Mouse (Mus musculus) hindbrain, embryonic 11.5 days (tissue): ENCODE data around the gene Rlbp1. TPM values are rescaled to one million over a fixed set of nuclear protein-coding genes. Genes with fewer than 3 reads are reported as not detected.

Source experiments
- ATAC-seq: fragments of 200-750 bp; cut with Nextera tagmentation; 2 replicates; pipeline ENCODE4 v1.8.0; 2017; ENCODE audit warnings: mild to moderate bottlenecking, moderate TSS enrichment, moderate library complexity; ENCODE audit not compliant: low FRiP score
- DNase-seq: peaks from one replicate; pipeline ENCODE4 v3.0.0-alpha.2; 2015; ENCODE audit warnings: low spot score
- H3K27ac ChIP-seq: fragments of 300-500 bp; sonication (generic); 2 replicates; pipeline ENCODE4 v1.5.1; 2014; ENCODE audit warnings: mild to moderate bottlenecking, low read depth, low read length
- H3K27me3 ChIP-seq: fragments of 300-500 bp; sonication (generic); 2 replicates; pipeline ENCODE4 v1.6.1; 2014; ENCODE audit warnings: mild to moderate bottlenecking, low read length, moderate library complexity, mixed read lengths; ENCODE audit not compliant: control insufficient read depth, insufficient read depth
- H3K36me3 ChIP-seq: fragments of 300-500 bp; sonication (generic); 2 replicates; pipeline ENCODE4 v1.6.1; 2014; ENCODE audit warnings: mild to moderate bottlenecking, low read length, moderate library complexity, mixed read lengths; ENCODE audit not compliant: control insufficient read depth, insufficient read depth
- H3K4me1 ChIP-seq: fragments of 300-500 bp; sonication (generic); replicated peaks from 2 replicates; pipeline ENCODE4 v1.6.1; 2014; ENCODE audit warnings: low read length, mixed read lengths; ENCODE audit not compliant: control insufficient read depth, insufficient read depth
- H3K4me2 ChIP-seq: fragments of 300-500 bp; sonication (generic); replicated peaks from 2 replicates; pipeline ENCODE4 v1.6.1; 2014; ENCODE audit warnings: mild to moderate bottlenecking, low read depth, low read length
- H3K4me3 ChIP-seq: fragments of 300-500 bp; sonication (generic); 2 replicates; pipeline ENCODE4 v1.5.1; 2014; ENCODE audit warnings: low read depth, low read length
- H3K9ac ChIP-seq: fragments of 300-500 bp; sonication (generic); 2 replicates; pipeline ENCODE4 v1.6.1; 2014; ENCODE audit warnings: low read depth, low read length
- H3K9me3 ChIP-seq: fragments of 300-500 bp; sonication (generic); 2 replicates; pipeline ENCODE4 v1.6.1; 2016; ENCODE audit warnings: low read length; ENCODE audit not compliant: control insufficient read depth
- WGBS: fragments of 180-500 bp; shearing (Covaris S2); extraction: QIAGEN DNeasy Blood & Tissue Kit; methylation state at CpG from one replicate; pipeline ENCODE4 v1.1.7; 2014; 5-methylcytosine and 5-hydroxymethylcytosine counted together
- polyA plus RNA-seq: library from polyadenylated mRNA; unstranded; fragments of >200 nt; fragmentation: Nextera tagmentation; extraction: Ambion mirVana; gene quantifications from 2 replicates; pipeline ENCODE4 v1.2.1, GENCODE M21; 2014

The Rlbp1 gene
- polyA plus RNA-seq, 1 experiment from 2014 or later, result 0.40 TPM

GRCm38 (mm10) chr7:79369416-79369815 is 17.4 kb downstream of the Rlbp1 start:
- no peak overlapping the region for H3K9ac ChIP-seq
- 43% methylated on average over 4 of the region's 4 CpGs for WGBS
- no peak overlapping the region for H3K27ac ChIP-seq
- H3K9me3 ChIP-seq, result no peaks in the 10 kb centered on the region
- no peaks in the 10 kb centered on the region for H3K4me1 ChIP-seq
- no peaks in the 10 kb centered on the region; the same call in 1 of the 2 replicates for H3K27me3 ChIP-seq
- no peak for ATAC-seq
- DNase-seq, result no peak
- H3K4me2 ChIP-seq, result no peak overlapping the region
- no peaks in the 10 kb centered on the region for H3K36me3 ChIP-seq
- no peak overlapping the region for H3K4me3 ChIP-seq

DNA sequence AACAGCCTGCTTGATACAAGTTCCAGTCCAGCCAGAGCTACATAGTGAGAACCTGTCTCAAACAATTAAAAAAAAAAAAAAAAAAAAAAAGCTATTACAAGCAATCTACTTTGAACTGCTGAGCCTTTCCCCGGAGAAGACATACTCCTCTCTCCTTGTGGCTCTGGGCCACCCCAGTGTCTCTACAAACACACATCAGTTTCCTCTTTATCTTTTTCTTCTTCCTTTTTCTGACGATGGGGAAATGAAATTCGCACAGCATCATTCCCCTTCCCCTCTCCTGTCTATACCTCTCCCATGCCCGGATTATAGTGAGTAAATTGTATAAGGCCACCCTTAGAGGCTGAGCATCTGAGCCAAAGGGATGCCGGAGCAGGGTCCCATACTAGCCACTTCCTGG is 18.2 kb downstream of the Rlbp1 start:
- no peaks in the 10 kb centered on the region for H3K9me3 ChIP-seq
- H3K4me1 ChIP-seq, result no peaks in the 10 kb centered on the region
- ATAC-seq (no peak), DNase-seq (no peak)
- no peaks in the 10 kb centered on the region; the same call in 1 of the 2 replicates for H3K27me3 ChIP-seq
- H3K36me3 ChIP-seq, result no peaks in the 10 kb centered on the region
- no peak overlapping the region for H3K4me3 ChIP-seq
- H3K4me2 ChIP-seq, result no peak overlapping the region
- 91% methylated on average over 5 of the region's 5 CpGs for WGBS
- no peak overlapping the region for H3K9ac ChIP-seq
- no peak overlapping the region for H3K27ac ChIP-seq

DNA sequence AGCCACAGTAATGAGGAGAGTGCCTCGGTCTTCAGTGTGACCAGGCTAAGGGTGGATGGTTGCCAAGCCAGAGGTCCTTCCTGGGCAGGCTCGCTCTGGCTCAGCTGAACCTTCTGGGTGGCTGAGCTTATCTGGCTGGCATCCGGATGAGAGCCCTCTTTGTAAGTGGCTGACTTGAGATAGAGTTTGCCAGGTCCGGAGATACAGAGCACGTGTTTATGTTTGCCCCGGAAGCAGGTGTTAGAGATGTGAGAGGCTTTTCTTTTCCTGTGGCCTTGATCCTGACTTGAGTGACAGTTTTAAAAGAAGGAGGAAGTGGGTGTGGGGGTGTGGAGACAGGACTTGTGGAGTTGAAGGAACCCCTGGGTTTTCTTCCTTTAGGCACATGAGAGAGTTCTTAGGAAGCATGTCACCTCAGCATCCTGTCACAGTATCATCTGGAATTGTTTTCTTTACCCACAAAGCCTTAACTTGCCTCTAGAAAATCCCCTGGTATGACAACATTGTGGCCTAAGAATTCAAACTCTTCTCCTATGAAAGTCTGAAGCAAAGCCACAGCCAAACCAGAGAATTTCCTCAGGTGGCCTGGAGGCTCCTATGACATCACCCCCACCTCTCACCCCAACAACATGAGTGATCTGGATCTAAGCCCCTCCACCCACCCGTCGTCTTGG is 23.3 kb downstream of the Rlbp1 start:
- 84% methylated on average over 8 of the region's 8 CpGs for WGBS
- Histone ChIP-seq H3K4me2 (no peak overlapping the region), H3K27ac (no peak overlapping the region), H3K4me3 (no peak overlapping the region), H3K4me1 (no peaks in the 10 kb centered on the region), H3K27me3 (no peaks in the 10 kb centered on the region), H3K36me3 (no peaks in the 10 kb centered on the region), H3K9me3 (no peaks in the 10 kb centered on the region), H3K9ac (no peak overlapping the region)
- ATAC-seq (no peak), DNase-seq (no peak)

GRCm38 (mm10) chr7:79362830-79363229 is 24.0 kb downstream of the Rlbp1 start:
- no peaks in the 10 kb centered on the region for H3K27me3 ChIP-seq
- H3K4me3 ChIP-seq, result no peak overlapping the region
- 88% methylated on average over 7 of the region's 7 CpGs for WGBS
- no peaks in the 10 kb centered on the region for H3K36me3 ChIP-seq
- H3K4me2 ChIP-seq, result no peak overlapping the region
- no peak overlapping the region for H3K9ac ChIP-seq
- DNase-seq, result no peak
- no peak overlapping the region for H3K27ac ChIP-seq
- no peak for ATAC-seq
- no peaks in the 10 kb centered on the region for H3K9me3 ChIP-seq
- no peaks in the 10 kb centered on the region for H3K4me1 ChIP-seq

GRCm38 (mm10) chr7:79362208-79362607 is 24.6 kb downstream of the Rlbp1 start:
- no peak overlapping the region for H3K4me3 ChIP-seq
- no peak overlapping the region for H3K27ac ChIP-seq
- peak; percentile 69 for ATAC-seq
- no peaks in the 10 kb centered on the region for H3K4me1 ChIP-seq
- no peak overlapping the region for H3K4me2 ChIP-seq
- WGBS, result 56% methylated on average over 8 of the region's 8 CpGs
- H3K9me3 ChIP-seq, result no peaks in the 10 kb centered on the region
- H3K36me3 ChIP-seq, result no peaks in the 10 kb centered on the region
- DNase-seq, result peak; percentile 42
- H3K27me3 ChIP-seq, result no peaks in the 10 kb centered on the region
- H3K9ac ChIP-seq, result no peak overlapping the region

DNA sequence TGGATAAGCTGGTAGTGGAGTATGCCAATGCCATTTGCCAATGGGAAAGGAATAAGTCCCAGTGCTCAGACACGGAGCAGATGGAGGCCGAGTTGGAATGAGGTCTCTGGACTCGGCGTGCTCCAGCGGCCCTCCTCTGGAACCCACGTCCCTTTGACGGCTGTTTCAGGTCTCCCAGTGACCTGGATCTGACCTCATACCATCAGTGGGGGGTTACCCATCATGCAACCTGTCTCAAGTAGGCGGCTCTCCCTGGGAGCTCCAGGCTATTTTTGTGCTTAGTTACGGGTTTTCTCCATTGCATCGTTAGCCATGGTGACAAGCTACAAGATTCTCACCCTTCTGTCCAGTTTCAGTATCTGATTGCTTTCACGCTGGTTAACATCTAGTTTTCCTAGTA is 26.8 kb downstream of the Rlbp1 start:
- no peak overlapping the region for H3K9ac ChIP-seq
- WGBS, result 60% methylated on average over 11 of the region's 11 CpGs
- no peak for DNase-seq

GRCm38 (mm10) chr7:79359183-79359435 is 27.7 kb downstream of the Rlbp1 start:
- no peak for DNase-seq
- no peaks in the 10 kb centered on the region; the same call in 1 of the 2 replicates for H3K36me3 ChIP-seq
- no peaks in the 10 kb centered on the region for H3K27me3 ChIP-seq
- no peak overlapping the region for H3K4me3 ChIP-seq
- no peaks in the 10 kb centered on the region for H3K9me3 ChIP-seq
- no peaks in the 10 kb centered on the region for H3K4me1 ChIP-seq
- H3K9ac ChIP-seq, result no peak overlapping the region
- no peak overlapping the region for H3K4me2 ChIP-seq
- H3K27ac ChIP-seq, result no peak overlapping the region
- WGBS, result 95% methylated on average over 3 of the region's 3 CpGs
- no peak for ATAC-seq

More for the DNA sequence above, 26.8 kb downstream of the Rlbp1 start:
- Histone ChIP-seq H3K4me1 (no peaks in the 10 kb centered on the region), H3K9me3 (no peaks in the 10 kb centered on the region), H3K4me3 (no peak overlapping the region), H3K36me3 (no peaks in the 10 kb centered on the region; the same call in 1 of the 2 replicates), H3K27me3 (no peaks in the 10 kb centered on the region), H3K27ac (no peak overlapping the region), H3K4me2 (no peak overlapping the region)
- no peak for ATAC-seq

DNA sequence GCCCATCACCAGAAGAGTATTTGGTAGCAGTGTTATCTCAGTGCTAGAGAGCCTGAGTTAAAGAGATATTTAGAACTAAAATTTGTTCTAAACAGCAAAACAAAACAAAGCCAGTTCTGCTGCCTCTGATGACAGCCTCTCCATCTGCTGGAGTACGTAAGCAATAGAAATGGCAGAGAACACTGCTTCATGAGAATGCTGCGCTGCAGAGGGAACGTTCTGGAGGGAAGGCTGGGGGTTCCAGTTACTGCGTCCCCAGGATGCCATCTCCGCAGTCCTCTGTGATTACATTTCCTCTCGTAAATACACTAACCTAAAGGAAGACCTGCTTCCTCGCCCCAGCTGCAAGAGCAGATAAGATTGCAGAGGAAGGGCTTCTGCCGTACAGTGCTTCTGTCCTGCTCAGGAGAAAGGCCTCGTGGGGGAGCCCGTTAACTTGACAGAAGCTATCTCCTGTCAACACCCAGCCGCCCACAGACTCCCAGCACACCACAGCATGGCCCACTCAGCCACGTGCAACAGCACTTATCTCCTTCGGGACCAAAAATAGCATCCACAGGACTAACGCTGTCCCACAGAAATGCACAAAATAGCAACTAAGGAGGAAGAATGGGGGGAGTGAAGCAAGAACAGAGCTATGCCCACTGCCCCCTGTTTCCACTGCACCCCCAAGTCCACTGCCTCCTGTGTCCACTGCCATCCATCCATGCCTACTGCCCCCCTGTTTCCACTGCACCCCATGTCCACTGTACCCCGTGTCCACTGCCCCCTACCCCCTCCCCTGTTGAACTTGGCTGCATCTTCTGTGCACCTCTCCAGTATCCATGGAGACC is 28.3 kb downstream of the Rlbp1 start:
- no peak overlapping the region for H3K9ac ChIP-seq
- no peak overlapping the region for H3K4me3 ChIP-seq
- ATAC-seq (no peak), DNase-seq (no peak)
- H3K27ac ChIP-seq, result no peak overlapping the region
- H3K4me2 ChIP-seq, result no peak overlapping the region
- 74% methylated on average over 15 of the region's 15 CpGs for WGBS
- H3K27me3 ChIP-seq, result no peaks in the 10 kb centered on the region
- H3K9me3 ChIP-seq, result no peaks in the 10 kb centered on the region
- H3K36me3 ChIP-seq, result no peaks in the 10 kb centered on the region; the same call in 1 of the 2 replicates
- no peaks in the 10 kb centered on the region for H3K4me1 ChIP-seq
